ENCODE assay signal across 8 mouse cellular contexts in genomic region chr9:47856311-47856710, GRCm38 (mm10).
A peak's percentile ranks its signal among the peaks of the same experiment; 100 is the strongest.
DNase-seq lines count a peak whose midpoint lies in the region; ATAC-seq and TF ChIP-seq lines count a peak whose summit lies in the region.

No protein-coding gene starts in this region.

- peak; percentile 58 for TF ChIP-seq CTCF in liver, postnatal 0 days (IDR thresholded peaks at IDR 0.05; ENCODE audit: low read depth)
- TF ChIP-seq CTCF in Patski (IDR thresholded peaks at IDR 0.05), result peak; percentile 59

- CTCF ChIA-PET in Patski (lab: Charles Lee), result interaction anchor here (1.2 kb wide), 1 partner anchor 9 kb away, joined by 5 read pairs; no protein-coding TSS in a partner anchor

- no peak for TF ChIP-seq EP300 in liver, postnatal 0 days (IDR thresholded peaks at IDR 0.05; ENCODE audit: low read depth)

- H3K27ac ChIP-seq in forebrain, embryonic 14.5 days (ENCODE audit: low read depth, low read length), result no peak overlapping the region
- no peak overlapping the region for H3K27ac ChIP-seq in forebrain, embryonic 12.5 days
- H3K27ac ChIP-seq in liver, postnatal 0 days (ENCODE audit: low read depth), result no peak overlapping the region
- no peak overlapping the region for H3K27ac ChIP-seq in liver, embryonic 12.5 days

- peaks cover 8% of the 10 kb centered on the region; the same call in 1 of the 2 replicates for H3K36me3 ChIP-seq in forebrain, embryonic 14.5 days (ENCODE audit: control insufficient read depth, insufficient read depth, low read length)
- H3K36me3 ChIP-seq in forebrain, embryonic 12.5 days (replicated peaks), result peaks cover 7% of the 10 kb centered on the region; the same call in 1 of the 2 replicates
- H3K36me3 ChIP-seq in liver, postnatal 0 days (replicated peaks; ENCODE audit: insufficient read depth, low read length), result no peaks in the 10 kb centered on the region
- no peaks in the 10 kb centered on the region for H3K36me3 ChIP-seq in liver, embryonic 12.5 days

- DNase-seq in forebrain, embryonic 14.5 days (ENCODE audit: low spot score), result peak; percentile 58
- no peak for DNase-seq in liver, postnatal 0 days
- DNase-seq in Patski (ENCODE audit: low read depth, low spot score), result no peak
- peak; percentile 30 for DNase-seq in lung, postnatal 36 days
- DNase-seq in yolk sac, embryonic 10.5 days (ENCODE audit: low spot score), result no peak
- DNase-seq in urinary bladder, postnatal 10 days (ENCODE audit: low spot score), result no peak

- peaks cover 9% of the 10 kb centered on the region for H3K4me1 ChIP-seq in forebrain, embryonic 14.5 days (ENCODE audit: control insufficient read depth, insufficient read depth, low read length)
- peaks cover 19% of the 10 kb centered on the region for H3K4me1 ChIP-seq in forebrain, embryonic 12.5 days
- no peaks in the 10 kb centered on the region for H3K4me1 ChIP-seq in liver, postnatal 0 days (ENCODE audit: insufficient read depth)
- no peaks in the 10 kb centered on the region for H3K4me1 ChIP-seq in liver, embryonic 12.5 days

- H3K9me3 ChIP-seq in forebrain, embryonic 14.5 days (replicated peaks; ENCODE audit: control insufficient read depth, low read length), result no peaks in the 10 kb centered on the region
- H3K9me3 ChIP-seq in forebrain, embryonic 12.5 days, result no peaks in the 10 kb centered on the region
- no peaks in the 10 kb centered on the region for H3K9me3 ChIP-seq in liver, postnatal 0 days (ENCODE audit: low read length)
- no peaks in the 10 kb centered on the region for H3K9me3 ChIP-seq in liver, embryonic 12.5 days (replicated peaks)

- in situ Hi-C loops in Patski (cut with MboI; ENCODE audit: low pct_unique_long_range_greater_than_20kb), result no loop called here

- no peak for ATAC-seq in forebrain, embryonic 14.5 days
- no peak for ATAC-seq in forebrain, embryonic 12.5 days (ENCODE audit: low FRiP score)
- no peak for ATAC-seq in liver, postnatal 0 days
- no peak for ATAC-seq in liver, embryonic 12.5 days
- ATAC-seq in Patski, result no peak

- no peak overlapping the region for H3K4me2 ChIP-seq in forebrain, embryonic 14.5 days (ENCODE audit: low read length)
- H3K4me2 ChIP-seq in forebrain, embryonic 12.5 days, result no peak overlapping the region
- no peak overlapping the region for H3K4me2 ChIP-seq in liver, postnatal 0 days (ENCODE audit: low read depth, low read length)
- no peak overlapping the region for H3K4me2 ChIP-seq in liver, embryonic 12.5 days

- H3K27me3 ChIP-seq in forebrain, embryonic 14.5 days (replicated peaks; ENCODE audit: control insufficient read depth, insufficient read depth, low read length), result no peaks in the 10 kb centered on the region
- H3K27me3 ChIP-seq in forebrain, embryonic 12.5 days, result peaks cover 7% of the 10 kb centered on the region; the same call in 1 of the 2 replicates
- H3K27me3 ChIP-seq in liver, postnatal 0 days (ENCODE audit: insufficient read depth, low read length), result no peaks in the 10 kb centered on the region
- no peaks in the 10 kb centered on the region for H3K27me3 ChIP-seq in liver, embryonic 12.5 days (replicated peaks)
- H3K27me3 ChIP-seq in Patski, result no peaks in the 10 kb centered on the region

- 88% methylated on average over 8 of the region's 8 CpGs for WGBS in forebrain, embryonic 14.5 days
- WGBS in forebrain, embryonic 12.5 days, result 86% methylated on average over 8 of the region's 8 CpGs
- 81% methylated on average over 8 of the region's 8 CpGs for WGBS in liver, postnatal 0 days (ENCODE audit: insufficient replicate concordance)
- WGBS in liver, embryonic 12.5 days (ENCODE audit: insufficient replicate concordance), result 62% methylated on average over 8 of the region's 8 CpGs

- H3K4me3 ChIP-seq in forebrain, embryonic 14.5 days (ENCODE audit: low read depth, low read length), result no peak overlapping the region
- H3K4me3 ChIP-seq in forebrain, embryonic 12.5 days (replicated peaks), result no peak overlapping the region
- H3K4me3 ChIP-seq in liver, postnatal 0 days (ENCODE audit: low read depth, low read length), result no peak overlapping the region
- no peak overlapping the region for H3K4me3 ChIP-seq in liver, embryonic 12.5 days

- no peak overlapping the region for H3K9ac ChIP-seq in forebrain, embryonic 14.5 days (ENCODE audit: low read length)
- H3K9ac ChIP-seq in forebrain, embryonic 12.5 days, result no peak overlapping the region
- no peak overlapping the region for H3K9ac ChIP-seq in liver, postnatal 0 days (replicated peaks)
- H3K9ac ChIP-seq in liver, embryonic 12.5 days, result no peak overlapping the region

- POLR2A ChIA-PET in Patski (lab: Charles Lee), result no interaction called here

Comparison
In these comparisons a context has a peak if more than half of its experiments do, and no peak if none do; other contexts are left out.
1. DNase-seq: peak in forebrain, embryonic 14.5 days (single experiment) and lung, postnatal 36 days (single experiment); none in liver, postnatal 0 days (single experiment), Patski (single experiment), yolk sac, embryonic 10.5 days (single experiment) and urinary bladder, postnatal 10 days (single experiment).